Mouse (Mus musculus) testis, adult 2 months (tissue): ENCODE data around the gene Myo1e.

ENCODE experiments used
- CTCF ChIP-seq: fragments of 200-500 bp; IDR thresholded peaks from 2 replicates; pipeline ENCODE4 v1.5.1; 2012; ENCODE audit warnings: low read depth, mild to moderate bottlenecking, inconsistent platforms, low read length, moderate library complexity; ENCODE audit not compliant: control insufficient read depth, insufficient read depth, insufficient replicate concordance
- POLR2A ChIP-seq: fragments of 200-500 bp; IDR thresholded peaks from 2 replicates; pipeline ENCODE4 v1.6.1; 2012; ENCODE audit warnings: low read depth, mild to moderate bottlenecking, inconsistent platforms, low read length, moderate library complexity; ENCODE audit not compliant: control insufficient read depth

DNA sequence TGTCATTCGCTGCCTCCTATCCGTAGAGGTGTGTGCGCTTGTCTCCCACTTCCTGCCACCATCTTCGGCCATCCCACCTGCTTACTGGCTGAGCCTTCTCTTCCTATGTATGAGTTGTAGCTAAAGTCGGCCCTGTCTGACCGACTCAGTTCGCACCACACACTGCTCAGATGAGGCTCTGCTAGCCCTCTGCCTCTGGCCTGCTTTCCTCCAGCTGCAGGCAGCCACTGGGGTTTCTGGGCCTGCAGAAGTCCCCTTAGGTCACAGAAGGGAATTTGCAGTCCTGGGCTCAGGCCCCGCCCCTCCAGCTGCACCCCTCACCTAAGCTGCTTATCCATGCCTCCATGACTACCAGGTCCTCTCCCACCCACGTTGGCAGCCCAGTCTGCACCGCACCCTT is 39.3 kb downstream of the Myo1e start:
- TF ChIP-seq CTCF (no peak), POLR2A (no peak)
